Mouse (Mus musculus) gonadal fat pad, adult 2 months (tissue): ENCODE results near the gene Dgki. TPM values are rescaled to one million over a fixed set of nuclear protein-coding genes. Genes with fewer than 3 reads are reported as not detected.
A peak's percentile ranks its signal among the peaks of the same experiment; 100 is the strongest.

Experiments used
- DNase-seq: peaks from one replicate; pipeline ENCODE4 v3.0.0-alpha.2; 2012; ENCODE audit warnings: low read depth
- polyA plus RNA-seq: library from polyadenylated mRNA; depleted of rRNA; stranded (reverse); fragments of >200 nt; gene quantifications from 2 replicates; pipeline ENCODE4 v1.2.3, GENCODE M21; 2012

Dgki gene
- polyA plus RNA-seq, 1 experiment = 3.4 TPM

DNA sequence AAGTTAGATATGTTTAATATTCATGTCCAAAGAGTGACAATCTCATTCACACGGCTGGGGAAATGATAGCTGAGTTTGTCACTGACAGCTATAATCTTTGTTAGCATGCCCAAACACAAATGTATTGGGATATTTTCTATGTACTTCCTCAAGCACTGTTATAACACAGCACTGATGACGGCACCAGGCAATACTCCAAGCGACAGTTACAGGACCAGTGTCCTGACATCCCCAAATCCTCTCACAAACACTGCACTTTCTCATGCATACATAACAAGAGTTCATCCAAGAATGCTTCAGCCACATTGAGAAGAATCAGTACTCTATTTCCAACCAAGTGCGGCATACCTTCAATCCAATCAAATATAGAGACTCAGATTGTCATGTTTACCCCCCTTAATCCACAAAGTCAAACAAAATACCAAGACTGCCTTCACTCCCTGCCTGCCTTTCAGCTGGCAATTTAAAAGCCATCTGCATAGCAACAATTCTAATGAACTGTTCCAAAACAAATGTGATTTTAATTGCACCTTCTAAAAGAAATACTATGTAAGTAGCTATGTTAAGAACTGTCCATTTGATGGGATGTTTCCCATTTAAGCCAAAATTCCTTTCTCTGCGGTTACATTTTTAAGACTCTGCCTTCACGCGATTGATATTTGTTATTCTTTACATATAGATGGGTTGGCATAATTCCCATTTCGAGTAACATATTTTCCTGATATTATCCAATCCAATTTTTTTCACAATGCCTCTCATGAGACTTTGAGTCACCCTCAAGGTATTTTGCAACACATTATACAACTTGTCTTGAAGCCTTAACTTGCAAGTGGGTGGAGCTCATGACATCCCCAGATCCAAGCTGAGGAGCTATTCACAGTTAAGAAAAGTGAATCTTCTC lies 273.4 kb downstream of the Dgki start:
- DNase-seq = no peak

DNA sequence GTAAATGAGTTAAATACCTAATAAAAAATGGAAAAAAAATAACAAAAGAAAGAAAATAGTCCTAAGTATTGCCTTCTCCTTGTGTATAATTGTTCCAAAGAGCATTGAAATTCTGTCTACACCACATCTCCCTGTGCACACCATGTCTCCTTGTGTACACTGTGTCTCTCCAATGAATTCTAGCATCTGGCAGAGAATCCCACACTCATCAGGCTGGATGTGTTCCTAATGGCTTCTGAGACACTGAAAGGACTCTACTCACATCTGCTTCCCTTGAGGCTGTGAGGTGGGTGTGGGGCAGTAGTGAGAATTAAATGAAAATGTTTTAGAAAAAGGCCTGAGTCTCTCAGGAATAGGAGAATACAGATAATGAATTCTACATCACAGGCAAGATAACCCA lies 283.9 kb downstream of the Dgki start:
- DNase-seq = no peak

DNA sequence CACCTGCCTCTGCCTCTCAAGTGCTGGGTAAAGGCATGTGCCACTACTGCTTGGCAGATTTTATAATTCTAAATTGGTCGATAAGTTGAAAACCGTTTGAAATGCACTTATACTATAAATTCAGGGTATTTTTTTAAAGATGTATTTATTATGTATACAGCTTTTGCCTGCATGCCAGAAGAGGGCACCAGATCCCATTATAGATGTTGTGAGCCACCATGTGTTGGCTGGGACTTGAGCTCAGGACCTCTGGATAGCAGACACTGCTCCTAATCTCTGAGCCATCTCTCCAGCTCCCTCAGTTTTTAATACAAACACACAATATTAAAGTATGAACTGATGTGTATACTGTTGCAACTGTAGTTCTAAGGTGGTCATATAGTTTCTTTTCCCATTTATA lies 288.4 kb downstream of the Dgki start:
- DNase-seq = no peak

DNA sequence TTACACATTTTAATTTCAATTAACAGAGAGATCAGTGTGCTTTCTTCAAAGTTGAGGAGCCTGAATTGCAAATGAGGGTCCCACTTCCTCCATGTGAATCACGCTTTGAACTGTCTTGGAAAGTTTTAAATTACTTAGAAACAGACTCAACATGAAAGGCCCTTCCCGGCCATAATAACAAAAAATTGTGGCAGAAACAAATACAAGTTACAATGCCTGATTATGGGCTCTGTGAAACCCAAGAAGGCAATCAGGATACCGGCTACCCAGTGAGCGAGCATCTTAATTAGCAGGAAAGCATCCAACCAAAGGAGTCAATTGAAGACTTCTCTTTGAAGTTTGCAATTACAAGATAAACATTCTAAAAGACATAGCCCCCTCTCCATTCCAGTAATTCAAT lies 292.4 kb downstream of the Dgki start:
- DNase-seq = no peak

DNA sequence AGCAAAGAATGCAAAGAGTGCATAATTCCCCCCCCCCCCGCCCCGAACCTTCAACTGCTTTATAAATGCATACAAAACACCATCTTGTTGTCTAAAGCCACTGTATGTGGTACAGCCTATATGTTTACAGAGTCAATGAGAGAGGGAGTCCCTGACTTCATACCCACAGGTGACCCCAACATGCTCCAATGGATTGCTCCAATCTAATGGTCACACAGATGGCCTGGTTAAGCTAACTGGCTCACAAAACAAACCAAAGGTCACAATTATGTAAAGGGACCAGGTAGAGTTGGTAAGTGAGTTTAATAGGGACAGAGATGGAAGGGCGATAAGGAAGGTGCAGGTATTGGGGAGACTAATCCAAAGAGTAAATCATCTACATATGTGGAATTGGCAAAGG lies 295.1 kb downstream of the Dgki start:
- no peak for DNase-seq

DNA sequence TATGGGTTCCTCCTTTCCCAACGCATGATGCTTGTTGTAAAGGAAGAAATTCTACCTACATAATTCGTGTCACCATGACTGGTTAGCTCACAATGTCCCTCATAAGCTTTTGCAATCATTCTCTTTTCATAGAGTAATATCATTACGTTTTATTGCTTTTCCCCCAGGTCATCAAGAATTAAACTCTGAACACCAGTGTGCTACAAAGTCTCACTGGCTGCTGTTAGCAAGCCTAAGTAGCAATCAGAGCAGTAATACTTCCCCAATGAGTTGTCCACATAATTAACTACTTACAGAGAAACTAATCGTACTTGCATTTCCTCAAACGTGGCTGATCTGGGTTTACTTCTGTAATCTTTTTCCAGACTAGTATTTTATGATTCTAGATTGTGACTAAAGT lies 296.7 kb downstream of the Dgki start:
- DNase-seq = no peak

DNA sequence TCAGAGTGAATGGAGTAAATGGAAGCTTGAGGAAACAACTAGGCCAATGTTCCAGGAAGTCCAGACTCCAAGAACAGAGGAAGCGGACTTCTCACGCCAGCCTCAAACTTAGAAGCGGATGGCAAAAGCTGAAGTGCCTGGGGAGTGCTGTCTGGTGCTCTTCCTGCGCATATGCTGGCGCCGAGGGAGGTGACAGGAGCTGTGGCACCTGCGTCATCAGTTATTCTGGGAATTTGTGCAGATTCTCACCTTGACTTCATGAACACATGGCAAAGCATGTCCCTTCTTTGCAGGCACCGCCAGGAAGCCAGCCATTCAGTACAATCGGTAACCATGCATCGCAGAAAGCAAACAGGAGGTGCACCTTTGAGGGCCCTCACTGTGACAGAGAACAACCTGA lies 301.0 kb downstream of the Dgki start:
- DNase-seq = no peak

DNA sequence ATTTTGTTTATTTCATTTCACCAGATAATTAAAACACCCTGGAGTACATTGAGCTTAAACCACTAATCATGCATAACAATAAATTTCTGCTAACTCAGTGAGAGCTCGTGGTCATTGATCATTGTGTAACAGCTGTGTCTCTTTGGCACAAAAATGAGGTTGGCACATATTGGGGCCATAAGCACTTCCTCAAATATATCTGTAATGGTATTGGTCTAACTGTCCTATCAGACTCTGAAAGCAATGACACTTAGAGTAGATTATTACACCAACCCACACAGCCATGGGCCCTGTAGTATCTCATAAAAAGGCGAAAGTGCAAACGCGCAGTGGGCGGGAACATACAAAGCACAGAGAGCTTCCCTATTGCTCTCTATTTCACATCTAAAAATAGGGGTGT lies 305.7 kb downstream of the Dgki start:
- no peak for DNase-seq

DNA sequence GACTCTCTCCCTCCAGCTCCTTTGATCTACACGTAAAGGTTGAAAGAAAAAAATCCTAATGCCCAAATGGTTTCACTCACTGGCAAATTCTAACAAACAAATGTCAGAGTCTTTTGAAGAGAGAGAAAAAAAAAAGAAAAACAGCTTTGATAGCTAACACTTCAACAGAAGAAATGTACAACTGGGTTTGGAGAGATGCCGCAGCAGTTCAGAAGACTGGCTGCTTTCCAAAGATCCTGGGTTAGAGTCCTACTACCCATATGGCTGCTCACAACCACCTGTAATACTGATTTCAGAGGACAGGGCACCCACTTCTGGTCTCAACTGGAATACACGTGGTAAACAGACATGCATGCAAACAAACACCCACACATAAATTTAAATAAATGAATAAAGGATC lies 309.8 kb downstream of the Dgki start:
- no peak for DNase-seq

DNA sequence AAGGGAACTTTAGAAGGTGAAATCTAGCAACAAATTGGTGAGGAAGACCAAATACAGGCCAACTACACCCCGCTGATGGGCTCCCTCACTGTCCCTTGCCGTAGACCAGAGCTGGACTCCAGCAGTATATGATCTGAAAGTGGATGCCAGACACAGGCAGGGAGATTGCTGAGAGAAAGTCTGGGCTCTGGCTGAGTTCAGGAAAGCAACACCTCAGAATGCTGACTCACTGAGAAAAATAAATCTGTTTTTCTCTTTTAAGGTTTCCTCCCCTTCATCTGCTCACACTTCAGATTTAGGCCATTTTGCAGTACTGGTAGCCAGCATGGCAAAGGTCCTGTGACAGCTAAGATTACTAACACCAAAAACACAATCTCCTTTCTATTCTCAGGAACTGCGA lies 311.2 kb downstream of the Dgki start:
- DNase-seq = no peak

DNA sequence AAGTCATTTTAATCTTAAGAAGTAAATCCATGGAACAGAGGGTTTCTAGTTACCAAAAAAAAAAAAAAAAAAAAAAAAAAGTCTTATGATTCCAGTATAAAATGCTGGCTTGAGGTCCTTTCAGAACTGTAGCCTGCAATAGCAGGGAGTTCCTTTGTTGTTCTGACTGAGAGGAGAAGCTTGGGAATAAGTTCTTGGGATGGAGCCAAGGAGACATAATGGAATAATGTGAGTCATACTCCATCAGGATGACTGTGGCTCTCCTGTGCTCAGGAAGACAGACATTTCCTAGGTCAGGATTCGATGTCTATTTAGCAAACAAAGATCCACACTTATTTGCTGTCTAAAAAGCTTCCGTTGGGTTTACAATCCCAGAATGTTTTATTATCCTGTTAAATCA lies 318.3 kb downstream of the Dgki start:
- DNase-seq = no peak

DNA sequence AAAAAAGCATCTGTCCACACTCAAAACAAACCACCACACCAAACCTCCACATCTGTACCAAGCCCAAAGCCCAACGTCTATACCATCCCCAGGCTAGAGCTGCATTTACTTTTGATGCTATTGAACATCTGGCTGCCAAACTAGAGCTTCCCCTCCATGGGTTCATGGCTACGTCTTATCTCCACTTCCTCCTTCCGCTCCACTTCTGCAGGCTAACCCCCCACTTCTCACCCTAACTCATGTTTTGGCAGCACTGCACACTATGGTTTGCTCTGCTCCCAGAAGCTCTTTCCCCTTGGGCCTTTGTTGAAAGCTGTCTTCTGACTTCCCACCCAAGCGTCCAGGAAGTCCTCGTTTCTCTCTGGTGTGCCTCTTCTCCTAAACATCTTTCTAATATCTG lies 319.5 kb downstream of the Dgki start:
- no peak for DNase-seq

DNA sequence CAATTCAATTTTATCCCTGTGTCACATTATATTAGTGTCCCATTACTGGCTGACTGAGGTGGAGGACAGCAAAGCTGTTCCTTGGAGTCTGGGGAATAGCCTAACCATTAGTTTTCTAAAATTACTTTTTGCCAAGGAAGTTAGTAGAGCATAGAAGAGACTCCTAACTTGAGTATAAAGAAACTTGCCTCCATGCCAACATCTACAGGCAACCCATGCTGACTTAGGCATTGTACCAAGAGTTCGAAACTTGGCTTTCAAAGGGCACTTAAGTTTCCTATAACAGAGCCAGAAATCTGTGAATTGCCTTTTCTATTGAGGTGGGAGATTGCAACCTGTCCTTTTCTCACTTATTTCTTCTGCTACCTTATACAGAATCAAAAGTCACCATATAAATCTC lies 321.8 kb downstream of the Dgki start:
- no peak for DNase-seq

DNA sequence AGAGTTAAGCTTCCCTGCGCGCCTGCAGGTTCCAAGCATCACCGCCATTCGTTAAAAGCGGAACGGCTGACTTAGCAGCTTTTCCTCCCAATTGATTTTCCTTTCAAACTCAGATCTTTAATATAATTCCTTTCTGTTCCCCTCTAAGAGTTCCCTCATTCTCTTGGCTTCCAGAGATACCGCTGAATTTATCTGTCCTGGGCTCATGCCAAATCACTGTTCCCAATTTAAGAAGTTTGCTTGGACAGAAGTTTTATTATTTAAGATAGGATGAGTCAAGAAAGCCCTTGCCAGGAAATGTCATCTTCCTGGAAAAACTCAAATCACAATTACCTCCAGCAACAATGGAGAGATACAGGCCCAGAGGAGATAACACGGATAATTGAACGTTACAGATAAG lies 326.9 kb downstream of the Dgki start:
- DNase-seq = no peak

DNA sequence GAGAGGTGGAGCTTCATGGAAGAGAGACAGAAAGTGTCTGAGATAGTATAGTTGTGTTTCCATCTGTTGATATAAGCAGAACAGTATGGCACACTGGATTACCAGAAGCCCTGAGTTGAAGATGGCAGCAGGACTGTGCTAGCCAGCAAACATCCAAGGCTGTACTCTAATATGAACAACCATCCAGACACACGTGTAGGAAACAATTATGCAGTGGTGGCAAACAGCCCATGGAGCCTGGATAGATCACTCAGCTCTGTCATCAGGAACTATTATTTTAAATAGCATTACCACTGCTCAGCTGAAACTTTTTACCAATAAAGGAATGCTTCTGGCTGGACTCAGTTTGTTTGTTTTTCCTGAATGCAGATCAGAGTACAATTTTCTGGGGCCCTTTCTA lies 327.5 kb downstream of the Dgki start:
- DNase-seq = no peak

DNA sequence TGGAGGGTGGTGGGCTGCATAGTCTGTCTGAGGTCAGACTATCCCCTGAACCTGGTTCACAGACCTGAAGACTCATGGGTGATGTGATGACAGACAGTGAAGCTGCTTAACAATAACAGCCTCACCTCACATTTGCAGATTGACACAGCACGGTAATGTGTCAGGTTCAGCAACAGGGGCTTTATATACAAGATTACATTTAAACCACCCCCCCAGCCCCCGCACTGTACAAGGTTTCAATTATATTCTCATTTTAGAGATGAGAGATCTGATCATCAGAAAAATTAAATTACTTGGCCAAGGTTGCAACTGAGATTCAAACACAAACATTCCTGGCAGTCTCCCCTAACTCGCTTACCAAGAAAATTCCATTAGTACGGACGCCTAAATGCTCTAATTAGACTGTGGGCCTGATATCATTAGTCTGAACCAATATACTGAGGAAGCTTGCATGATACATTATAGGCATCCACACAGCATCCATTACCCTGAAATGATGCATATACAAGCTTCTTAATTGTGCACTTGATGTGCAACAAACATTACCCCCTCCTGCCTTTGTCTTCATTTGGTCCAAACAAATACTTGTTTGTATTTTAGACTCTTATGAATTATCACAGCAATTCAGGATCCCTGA lies 330.6 kb downstream of the Dgki start:
- no peak for DNase-seq

DNA sequence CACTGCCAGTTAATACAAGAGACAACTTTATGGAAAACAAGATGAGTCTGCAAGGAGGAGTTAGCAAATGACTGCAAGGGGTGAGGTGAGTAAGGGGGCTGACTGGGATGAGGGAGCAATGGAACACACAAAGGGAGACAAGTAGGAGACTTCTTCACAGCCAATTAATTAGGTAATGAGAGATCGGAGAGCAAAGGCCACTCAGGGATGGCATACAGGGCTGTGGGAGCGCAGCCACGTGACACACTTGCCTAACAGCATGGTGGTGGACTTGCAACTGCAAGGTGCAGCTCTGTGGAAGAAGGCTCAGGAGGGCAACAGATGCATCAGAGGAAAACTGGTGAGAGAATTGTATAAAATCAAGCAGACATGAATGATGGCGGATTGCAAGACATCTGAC lies 339.3 kb downstream of the Dgki start:
- DNase-seq = no peak

DNA sequence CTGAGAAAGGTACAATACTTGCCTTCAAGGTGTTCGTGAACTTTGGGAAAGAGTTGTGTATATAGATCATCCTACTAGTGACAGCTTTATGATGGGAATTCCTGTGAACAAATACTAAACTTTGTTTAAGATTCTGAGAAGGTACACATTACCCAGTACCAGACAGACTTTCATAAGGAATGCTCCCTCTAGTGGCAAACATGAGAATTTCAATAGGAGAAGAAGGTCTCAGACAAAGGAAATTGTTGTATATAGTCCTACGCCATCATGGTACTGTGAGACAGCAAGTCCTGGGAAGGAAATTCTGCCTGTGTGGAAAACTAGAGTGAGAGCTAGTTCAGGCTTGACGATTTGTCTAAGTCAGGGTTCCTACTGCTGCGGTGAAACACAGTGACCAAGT lies 344.7 kb downstream of the Dgki start:
- peak; percentile 20 for DNase-seq

DNA sequence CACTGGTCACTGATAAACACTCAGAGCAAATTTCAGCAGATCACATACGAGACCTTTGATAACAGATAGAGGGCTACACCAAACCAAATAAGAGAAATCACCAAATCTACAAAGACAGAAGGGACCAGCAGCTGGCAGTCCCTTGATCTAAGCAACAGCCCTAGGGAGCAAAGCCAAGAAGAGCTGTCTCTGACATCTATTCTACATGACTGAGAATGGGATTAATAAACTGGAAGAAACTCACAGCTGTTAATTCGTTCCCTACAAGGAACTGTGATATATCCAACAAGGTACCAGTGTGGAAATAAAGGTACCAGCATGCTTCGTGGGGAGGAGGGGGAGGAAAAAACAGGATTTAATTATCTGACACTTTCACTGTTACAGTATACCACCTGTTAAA lies 349.3 kb downstream of the Dgki start:
- DNase-seq = no peak

DNA sequence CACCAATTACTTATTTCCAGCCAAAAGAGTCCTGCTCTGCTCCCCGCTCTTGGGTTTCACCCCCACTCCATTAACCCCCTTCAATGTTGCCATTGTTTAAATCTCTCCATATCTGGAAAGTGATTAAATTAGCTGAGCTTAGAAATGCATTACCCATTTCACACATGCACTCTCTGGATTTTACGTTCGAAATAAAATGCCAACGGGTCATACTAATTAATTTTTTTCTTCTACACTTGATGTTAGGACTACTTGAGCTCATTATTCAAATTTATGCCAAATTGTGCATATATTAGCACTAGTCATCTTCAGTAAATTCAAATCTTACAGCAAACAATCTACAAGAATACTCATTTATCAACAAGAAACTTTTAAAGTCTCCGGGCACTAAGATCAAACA lies 352.1 kb downstream of the Dgki start:
- DNase-seq = no peak

DNA sequence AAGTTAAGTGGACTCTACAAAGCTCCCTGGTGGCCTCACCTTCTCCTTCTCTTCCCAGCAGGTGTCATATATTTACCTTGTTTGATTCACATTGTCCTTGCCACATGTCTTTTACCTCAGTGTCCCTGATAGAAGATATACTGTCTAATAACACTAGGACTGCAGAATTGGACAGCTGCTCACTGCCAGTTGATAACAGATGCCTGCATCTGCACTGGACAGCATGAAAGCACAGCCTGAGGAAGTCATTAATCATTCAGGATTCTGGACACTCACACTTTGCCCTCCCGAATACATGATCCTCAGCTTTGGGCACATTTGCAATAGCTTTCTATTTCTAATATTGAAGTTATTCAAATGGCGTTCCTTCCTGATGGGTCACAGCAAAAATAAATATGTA lies 362.5 kb downstream of the Dgki start:
- DNase-seq = no peak

DNA sequence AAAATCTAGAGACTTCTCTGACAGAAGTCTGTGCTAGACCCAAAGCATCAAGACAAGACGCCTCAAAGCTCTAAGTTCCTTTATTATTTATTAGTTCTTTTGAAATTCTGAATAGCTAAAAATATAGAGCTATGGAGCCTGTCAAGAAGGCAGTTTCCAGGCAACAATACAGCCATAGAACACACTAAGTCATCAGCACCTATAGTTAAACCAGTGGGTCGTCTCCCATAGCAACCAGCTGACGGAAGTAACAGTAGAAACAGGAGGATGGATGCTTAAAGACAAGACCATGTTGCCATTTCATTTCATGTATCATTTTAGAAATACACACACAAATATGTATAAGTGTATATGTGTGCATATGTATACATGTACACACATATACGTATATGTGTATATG lies 363.2 kb downstream of the Dgki start:
- DNase-seq = no peak

DNA sequence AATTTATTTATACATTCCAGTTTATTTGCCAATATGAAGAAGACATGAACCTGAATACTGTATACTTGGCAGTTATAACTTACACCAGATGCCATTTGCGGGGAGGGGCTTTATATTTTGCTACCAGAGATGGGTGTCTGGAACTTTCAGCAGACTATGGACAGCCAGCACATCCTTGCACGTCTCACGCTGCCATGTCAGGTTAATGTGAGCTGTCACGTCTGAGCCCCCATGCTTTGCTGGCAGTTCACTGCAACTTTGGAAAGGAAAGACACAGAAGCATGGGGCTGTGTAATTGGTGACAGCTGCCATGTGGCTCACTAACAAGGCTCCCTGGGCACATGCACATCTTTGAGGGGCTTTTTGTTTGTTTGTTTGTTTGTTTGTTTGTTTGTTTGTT lies 368.5 kb downstream of the Dgki start:
- no peak for DNase-seq

DNA sequence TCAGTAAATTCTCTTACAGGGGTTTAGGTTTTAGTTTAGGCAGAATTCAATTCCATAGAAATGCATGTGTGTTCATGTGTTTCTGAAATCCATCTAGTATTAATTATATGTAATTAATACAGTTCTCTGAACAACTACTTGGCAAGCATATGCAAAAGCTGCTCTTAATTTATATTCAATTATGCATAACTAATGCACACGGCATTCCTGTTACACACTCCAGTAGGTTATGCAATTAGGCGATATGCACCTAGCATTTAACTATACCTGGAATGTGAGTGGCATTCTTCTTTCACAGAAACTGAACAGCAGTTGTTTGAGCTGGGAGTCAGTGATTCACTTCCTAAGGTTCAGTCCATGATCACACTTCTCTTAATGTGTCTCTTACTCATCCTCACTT lies 370.2 kb downstream of the Dgki start:
- DNase-seq = no peak
